Mouse (Mus musculus) thymus, adult 2 months (tissue): ENCODE data around the gene Fstl3.

Experiments
- CTCF ChIP-seq: fragments of 200-500 bp; IDR thresholded peaks from 2 replicates; pipeline ENCODE4 v1.5.1; 2012; ENCODE audit warnings: mild to moderate bottlenecking, control low read depth, low read length, moderate library complexity, borderline replicate concordance; ENCODE audit not compliant: control insufficient read depth, poor library complexity, insufficient read depth; ENCODE audit errors: extremely low read depth
- POLR2A ChIP-seq: fragments of 200-500 bp; IDR thresholded peaks from 2 replicates; pipeline ENCODE4 v1.6.1; 2012; ENCODE audit warnings: mild to moderate bottlenecking, low read length, control low read depth, moderate library complexity; ENCODE audit not compliant: control insufficient read depth, poor library complexity, insufficient read depth; ENCODE audit errors: extremely low read depth

DNA sequence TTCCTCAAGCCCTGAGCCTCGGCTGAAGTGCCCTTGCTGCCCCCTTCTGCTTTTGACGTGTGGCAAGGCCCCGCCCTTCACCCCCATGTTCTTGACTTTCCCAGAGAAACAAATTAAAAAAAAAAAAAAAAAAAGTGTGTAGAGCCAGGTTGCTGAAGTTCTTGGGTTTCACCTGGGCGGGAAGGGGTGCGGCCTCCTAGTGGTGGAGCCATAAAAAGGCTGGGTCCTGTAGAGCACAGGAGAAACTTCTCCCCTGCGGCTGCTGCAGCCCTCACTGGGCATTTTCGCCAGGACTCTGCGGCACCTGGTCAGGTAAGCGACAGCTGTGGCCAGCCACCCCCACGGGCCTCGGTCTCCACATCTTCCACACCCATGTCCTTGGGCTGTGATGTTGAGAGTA lies 43.7 kb downstream of the Fstl3 start, which contains the start of gene Misp:
- TF ChIP-seq CTCF (no peak), POLR2A (no peak)
